Mouse (Mus musculus) ovary, adult 2 months (tissue): Measurements from ENCODE around the gene Ahcy. TPM values are rescaled to one million over a fixed set of nuclear protein-coding genes. Genes with fewer than 3 reads are reported as not detected.

ENCODE experiments used
- polyA plus RNA-seq: library from polyadenylated mRNA; depleted of rRNA; stranded (reverse); fragments of >200 nt; gene quantifications from 2 replicates; pipeline ENCODE4 v1.2.3, GENCODE M21; 2012; rRNA removed

Ahcy gene
- 98.8 and 128 TPM in 2 replicates for polyA plus RNA-seq

GRCm38 (mm10) chr2:155073978-155074765 lies at the start of gene Ahcy:
TSS of gene Ahcy (minus strand) at chr2:155074497.

GRCm38 (mm10) chr2:155018251-155018755 lies 56.0 kb downstream of the Ahcy start, which contains the start of gene Gm14226:
TSS of gene Gm14226 (plus strand) at chr2:155018266.

Other genes starting within 250 kb of the Ahcy start
- gene Eif2s2, start 181.6 kb downstream of the Ahcy start, polyA plus RNA-seq = 3.4 and 3.9 TPM in 2 replicates
- gene Gm14226, start 56.2 kb downstream of the Ahcy start, polyA plus RNA-seq = 5.1 and 8.4 TPM in 2 replicates
- gene Itch, start 59.0 kb upstream of the Ahcy start, polyA plus RNA-seq = 4.2 and 5.3 TPM in 2 replicates
- 153 and 203 TPM in 2 replicates for gene Dynlrb1, start 162.0 kb upstream of the Ahcy start, polyA plus RNA-seq
- gene Map1lc3a, start 201.8 kb upstream of the Ahcy start, polyA plus RNA-seq = 615 and 845 TPM in 2 replicates